Mouse (Mus musculus): Measurements from ENCODE around the gene Rhox2e. TPM values are rescaled to one million over a fixed set of nuclear protein-coding genes. Genes with fewer than 3 reads are reported as not detected.

The Rhox2e gene
- not detected in 2 replicates for polyA plus RNA-seq (2012; rRNA removed)

GRCm38 (mm10) chrX:37530152-37530551, at the start of gene Rhox2e:
Rhox2e (plus strand) TSS chrX:37530452.

GRCm38 (mm10) chrX:37514059-37514458, 16.2 kb upstream of the Rhox2e start, which contains the start of gene Rhox4d:
Rhox4d (plus strand) TSS chrX:37514359.

GRCm38 (mm10) chrX:37541719-37542118, 11.5 kb downstream of the Rhox2e start, which contains the start of gene Rhox3e:
Rhox3e (plus strand) TSS chrX:37542019.

GRCm38 (mm10) chrX:37557112-37557511, 26.9 kb downstream of the Rhox2e start, which contains the start of gene Rhox4e:
Rhox4e (plus strand) TSS chrX:37557412.

GRCm38 (mm10) chrX:37571105-37571504, 40.9 kb downstream of the Rhox2e start, which contains the start of gene Rhox2f:
Rhox2f (plus strand) TSS chrX:37571405.

GRCm38 (mm10) chrX:37580692-37581091, 50.4 kb downstream of the Rhox2e start, which contains the start of gene Rhox3f:
Rhox3f (plus strand) TSS chrX:37580992.

Other genes starting within 250 kb of the Rhox2e start
- not detected in 2 replicates for gene Rhox3a2, start 150.4 kb upstream of the Rhox2e start, polyA plus RNA-seq (2012; rRNA removed)
- not detected in 2 replicates for gene Rhox4a2, start 139.6 kb upstream of the Rhox2e start, polyA plus RNA-seq (2012; rRNA removed)
- not detected in 2 replicates for gene Rhox2b, start 118.4 kb upstream of the Rhox2e start, polyA plus RNA-seq (2012; rRNA removed)
- gene Rhox4b, start 98.0 kb upstream of the Rhox2e start, polyA plus RNA-seq (2012; rRNA removed), result not detected in 2 replicates
- not detected in 2 replicates for gene Rhox2c, start 76.8 kb upstream of the Rhox2e start, polyA plus RNA-seq (2012; rRNA removed)
- not detected in 2 replicates for gene Rhox3c, start 71.9 kb upstream of the Rhox2e start, polyA plus RNA-seq (2012; rRNA removed)
- gene Rhox4c, start 50.1 kb upstream of the Rhox2e start, polyA plus RNA-seq (2012; rRNA removed), result not detected in 2 replicates
- not detected in 2 replicates for gene Rhox2d, start 37.0 kb upstream of the Rhox2e start, polyA plus RNA-seq (2012; rRNA removed)
- gene Rhox4d, start 16.1 kb upstream of the Rhox2e start, polyA plus RNA-seq (2012; rRNA removed), result not detected in 2 replicates
- not detected in 2 replicates for gene Rhox3e, start 11.6 kb downstream of the Rhox2e start, polyA plus RNA-seq (2012; rRNA removed)
- gene Rhox4e, start 27.0 kb downstream of the Rhox2e start, polyA plus RNA-seq (2012; rRNA removed), result not detected in 2 replicates
- gene Rhox2f, start 41.0 kb downstream of the Rhox2e start, polyA plus RNA-seq (2012; rRNA removed), result not detected in 2 replicates
- not detected in 2 replicates for gene Rhox3f, start 50.5 kb downstream of the Rhox2e start, polyA plus RNA-seq (2012; rRNA removed)
- gene Rhox4f, start 77.3 kb downstream of the Rhox2e start, polyA plus RNA-seq (2012; rRNA removed), result not detected in 2 replicates
- gene Rhox3g, start 98.2 kb downstream of the Rhox2e start, polyA plus RNA-seq (2012; rRNA removed), result not detected in 2 replicates
- gene Rhox2g, start 113.0 kb downstream of the Rhox2e start, polyA plus RNA-seq (2012; rRNA removed), result not detected in 2 replicates
- gene Rhox4g, start 120.9 kb downstream of the Rhox2e start, polyA plus RNA-seq (2012; rRNA removed), result not detected in 2 replicates
- not detected in 2 replicates for gene Rhox3h, start 138.3 kb downstream of the Rhox2e start, polyA plus RNA-seq (2012; rRNA removed)
- not detected in 2 replicates for gene Rhox2h, start 142.8 kb downstream of the Rhox2e start, polyA plus RNA-seq (2012; rRNA removed)